Mouse (Mus musculus) liver, embryonic 16.5 days (tissue): ENCODE measurements at regions not wholly inside any gene's neighbourhood (a gene's known extent, or its start where the extent isn't known, plus 50 kb on each side); places are given as distances from the start of the nearest gene placed in this dataset.

Source experiments
- ATAC-seq: fragments of 200-750 bp; cut with Nextera tagmentation; 2 replicates; pipeline ENCODE4 v1.8.0; 2017; ENCODE audit warnings: low read depth, mild to moderate bottlenecking, moderate number of reproducible peaks, moderate library complexity
- H3K27ac ChIP-seq: fragments of 300-500 bp; sonication (generic); 2 replicates; pipeline ENCODE4 v1.5.1; 2014; ENCODE audit warnings: mild to moderate bottlenecking, low read length
- H3K27me3 ChIP-seq: fragments of 300-500 bp; sonication (generic); 2 replicates; pipeline ENCODE4 v1.6.1; 2014; ENCODE audit warnings: low read depth, low read length, mixed read lengths; ENCODE audit not compliant: control insufficient read depth, insufficient read depth
- H3K36me3 ChIP-seq: fragments of 300-500 bp; sonication (generic); 2 replicates; pipeline ENCODE4 v1.6.1; 2014; ENCODE audit warnings: mild to moderate bottlenecking; ENCODE audit not compliant: control insufficient read depth, insufficient read depth
- H3K4me1 ChIP-seq: fragments of 300-500 bp; sonication (generic); 2 replicates; pipeline ENCODE4 v1.6.1; 2014; ENCODE audit warnings: low read depth, low read length, mixed read lengths; ENCODE audit not compliant: control insufficient read depth
- H3K4me2 ChIP-seq: fragments of 300-500 bp; sonication (generic); 2 replicates; pipeline ENCODE4 v1.6.1; 2014; ENCODE audit warnings: low read depth, low read length, mixed read lengths
- H3K4me3 ChIP-seq: fragments of 300-500 bp; sonication (generic); 2 replicates; pipeline ENCODE4 v1.5.1; 2014; ENCODE audit warnings: low read depth, mild to moderate bottlenecking, low read length
- H3K9ac ChIP-seq: fragments of 300-500 bp; sonication (generic); 2 replicates; pipeline ENCODE4 v1.6.1; 2014; ENCODE audit warnings: low read depth, low read length
- H3K9me3 ChIP-seq: fragments of 300-500 bp; sonication (generic); replicated peaks from 2 replicates; pipeline ENCODE4 v1.6.1; 2016; ENCODE audit warnings: low read length; ENCODE audit not compliant: control insufficient read depth
- WGBS: fragments of 180-500 bp; shearing (Covaris S2); extraction: QIAGEN DNeasy Blood & Tissue Kit; methylation state at CpG from one replicate; pipeline ENCODE4 v1.1.7; 2014; ENCODE audit not compliant: insufficient replicate concordance; 5-methylcytosine and 5-hydroxymethylcytosine counted together

DNA sequence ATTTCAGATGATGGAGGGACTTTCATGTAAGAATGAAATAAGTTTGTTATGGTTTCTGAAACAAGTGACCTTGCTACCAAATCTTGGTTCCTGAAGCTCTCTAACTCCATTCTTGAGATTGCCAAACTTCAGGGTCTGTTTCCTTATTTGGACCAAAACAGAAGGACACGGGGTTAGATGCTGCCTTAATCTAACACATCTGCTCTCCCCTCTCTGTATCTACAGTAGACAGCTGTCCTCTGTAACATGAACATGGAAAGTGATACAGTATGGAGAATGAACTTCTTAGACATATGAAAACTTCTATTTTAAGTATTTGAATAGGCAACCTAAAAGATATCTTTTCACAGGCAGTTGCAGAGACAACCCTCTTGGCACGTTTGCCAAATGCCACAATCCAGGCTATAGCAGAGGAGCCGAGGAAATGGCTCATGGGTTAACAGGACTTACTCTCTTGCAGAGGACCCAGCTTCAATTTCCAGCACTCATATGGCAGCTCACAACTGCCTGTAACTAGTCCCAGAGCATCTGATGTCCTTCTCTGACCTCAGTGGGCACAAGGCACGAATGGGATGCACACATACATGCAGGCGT lies 171.4 kb downstream of the Ndfip2 start:
- no peaks in the 10 kb centered on the region for H3K27me3 ChIP-seq
- H3K9ac ChIP-seq, result no peak overlapping the region
- H3K9me3 ChIP-seq, result no peaks in the 10 kb centered on the region
- no peaks in the 10 kb centered on the region for H3K36me3 ChIP-seq
- H3K4me3 ChIP-seq, result no peak overlapping the region
- no peak overlapping the region for H3K27ac ChIP-seq
- no peaks in the 10 kb centered on the region for H3K4me1 ChIP-seq
- ATAC-seq, result no peak
- WGBS, result 44% methylated on average over 5 of the region's 5 CpGs
- H3K4me2 ChIP-seq, result no peak overlapping the region

DNA sequence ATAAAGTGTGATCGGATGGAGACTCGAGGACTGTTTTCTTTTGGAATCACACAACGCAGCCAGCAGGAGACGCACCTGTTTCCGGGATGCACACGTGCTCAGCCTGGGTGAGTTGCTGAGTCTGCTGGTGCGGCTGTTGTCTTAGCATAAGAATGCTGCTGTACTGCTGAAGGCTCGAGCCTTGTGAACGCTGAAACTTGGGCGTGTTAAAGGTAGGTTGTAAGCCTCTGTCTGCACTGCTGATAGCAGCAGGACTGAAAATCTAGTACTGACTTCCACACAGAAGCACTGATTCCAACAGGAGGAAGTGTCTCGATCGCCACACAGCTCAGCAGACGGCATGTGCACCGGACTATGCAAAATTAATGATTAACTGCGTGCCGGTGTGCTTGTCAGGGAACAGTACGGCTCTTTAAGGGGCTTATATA lies 169.1 kb downstream of the Ndfip2 start:
- H3K4me3 ChIP-seq, result peak overlapping the region; percentile 21

DNA sequence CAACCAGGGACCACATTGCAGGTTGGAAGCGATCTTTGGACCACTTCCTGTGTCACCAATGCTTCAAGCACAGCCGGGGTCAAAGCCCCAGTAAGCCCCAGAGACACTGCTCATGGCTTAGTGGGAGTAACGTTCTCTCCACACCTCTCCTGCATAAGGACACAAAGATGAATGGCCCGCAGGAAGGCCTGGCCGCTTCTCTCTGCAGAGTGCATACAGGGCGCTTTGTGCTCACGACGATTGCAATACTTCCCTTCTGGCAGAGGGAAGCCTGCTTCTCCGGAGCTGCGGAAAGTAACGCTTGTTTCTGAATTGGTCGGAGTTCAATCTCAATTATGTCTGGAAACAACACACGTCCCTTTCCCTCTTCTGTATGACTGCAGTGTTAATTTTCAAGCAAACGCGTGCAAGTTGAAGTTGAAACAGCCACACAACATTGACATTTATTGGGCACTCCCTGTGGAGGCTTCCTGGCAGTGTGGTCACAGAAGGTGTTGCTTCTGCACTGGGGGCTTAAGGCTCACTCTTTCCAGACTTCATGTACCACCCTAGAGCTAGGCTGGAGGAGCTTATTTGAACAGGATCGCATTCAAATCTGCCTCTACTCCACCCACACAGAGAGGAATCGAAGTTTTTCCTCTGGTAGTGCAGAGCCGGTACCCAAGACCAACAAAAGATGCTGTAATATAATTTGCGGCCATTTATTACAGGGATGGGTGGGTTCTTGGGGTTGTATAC lies 168.4 kb downstream of the Ndfip2 start:
- Histone ChIP-seq H3K4me3 (no peak overlapping the region), H3K9me3 (no peaks in the 10 kb centered on the region), H3K27ac (no peak overlapping the region), H3K4me2 (0 out of 2 replicates have a peak overlapping the region, but pooled peaks have one; percentile 49), H3K36me3 (no peaks in the 10 kb centered on the region), H3K9ac (no peak overlapping the region), H3K4me1 (no peaks in the 10 kb centered on the region), H3K27me3 (no peaks in the 10 kb centered on the region)
- WGBS, result 57% methylated on average over 19 of the region's 19 CpGs
- ATAC-seq, result no peak

More for the DNA sequence above, 169.1 kb downstream of the Ndfip2 start:
- Histone ChIP-seq H3K9ac (no peak overlapping the region), H3K27me3 (no peaks in the 10 kb centered on the region), H3K27ac (no peak overlapping the region), H3K4me2 (peak overlapping the region; percentile 49), H3K9me3 (no peaks in the 10 kb centered on the region), H3K4me1 (no peaks in the 10 kb centered on the region), H3K36me3 (no peaks in the 10 kb centered on the region)
- peak; percentile 62 for ATAC-seq
- 33% methylated on average over 17 of the region's 17 CpGs for whole genome bisulfite sequencing

GRCm38 (mm10) chr14:105417967-105418366 lies 159.6 kb downstream of the Ndfip2 start:
- no peaks in the 10 kb centered on the region for H3K27me3 ChIP-seq
- no peaks in the 10 kb centered on the region for H3K9me3 ChIP-seq
- H3K4me1 ChIP-seq, result no peaks in the 10 kb centered on the region
- H3K36me3 ChIP-seq, result no peaks in the 10 kb centered on the region
- H3K9ac ChIP-seq, result no peak overlapping the region
- H3K27ac ChIP-seq, result no peak overlapping the region
- H3K4me3 ChIP-seq, result no peak overlapping the region
- H3K4me2 ChIP-seq, result no peak overlapping the region
- no peak for ATAC-seq
- 57% methylated on average over 4 of the region's 4 CpGs for WGBS

- Histone ChIP-seq H3K9ac (no peak overlapping the region), H3K36me3 (no peaks in the 10 kb centered on the region), H3K4me1 (no peaks in the 10 kb centered on the region), H3K4me3 (no peak overlapping the region), H3K4me2 (no peak overlapping the region), H3K27me3 (no peaks in the 10 kb centered on the region), H3K9me3 (no peaks in the 10 kb centered on the region), H3K27ac (no peak overlapping the region)
- ATAC-seq, result no peak
- WGBS, result 71% methylated on average over 8 of the region's 8 CpGs
Measured at GRCm38 (mm10) chr14:105417458-105417960, 159.1 kb downstream of the Ndfip2 start.

GRCm38 (mm10) chr14:105416964-105417363 lies 158.6 kb downstream of the Ndfip2 start:
- H3K27me3 ChIP-seq, result no peaks in the 10 kb centered on the region
- H3K9me3 ChIP-seq, result no peaks in the 10 kb centered on the region
- H3K27ac ChIP-seq, result no peak overlapping the region
- H3K36me3 ChIP-seq, result no peaks in the 10 kb centered on the region
- H3K9ac ChIP-seq, result no peak overlapping the region
- WGBS, result 70% methylated on average over 7 of the region's 7 CpGs
- no peak for ATAC-seq
- H3K4me2 ChIP-seq, result no peak overlapping the region
- H3K4me1 ChIP-seq, result no peaks in the 10 kb centered on the region
- H3K4me3 ChIP-seq, result no peak overlapping the region

DNA sequence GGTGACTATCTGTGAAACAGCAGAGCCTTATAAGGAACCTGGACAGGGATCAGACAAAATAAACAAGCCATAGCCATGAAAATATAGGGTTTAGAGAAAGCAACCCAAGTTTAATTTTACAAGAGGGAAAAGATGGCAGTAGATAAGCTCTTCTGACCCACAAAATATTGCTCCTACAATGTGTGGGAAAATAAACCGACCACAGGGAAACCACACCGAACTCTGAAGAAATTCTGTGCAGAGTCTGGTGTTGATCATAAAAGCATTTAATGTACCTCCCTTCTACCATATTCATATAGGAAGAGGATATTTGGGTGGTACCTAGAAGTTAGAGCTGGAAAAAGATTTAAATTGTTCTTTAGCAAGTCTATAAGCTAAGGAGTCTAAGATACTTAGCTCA lies 146.3 kb downstream of the Ndfip2 start:
- H3K36me3 ChIP-seq, result no peaks in the 10 kb centered on the region
- H3K4me1 ChIP-seq, result no peaks in the 10 kb centered on the region
- 62% methylated on average over 2 of the region's 2 CpGs for WGBS
- ATAC-seq, result no peak
- H3K9me3 ChIP-seq, result no peaks in the 10 kb centered on the region
- H3K27ac ChIP-seq, result no peak overlapping the region
- no peak overlapping the region for H3K9ac ChIP-seq
- H3K4me2 ChIP-seq, result no peak overlapping the region
- H3K27me3 ChIP-seq, result no peaks in the 10 kb centered on the region
- H3K4me3 ChIP-seq, result no peak overlapping the region

- WGBS, result 69% methylated on average over 6 of the region's 6 CpGs
- Histone ChIP-seq H3K27me3 (no peaks in the 10 kb centered on the region), H3K9ac (no peak overlapping the region), H3K4me3 (no peak overlapping the region), H3K9me3 (no peaks in the 10 kb centered on the region), H3K27ac (no peak overlapping the region), H3K4me1 (no peaks in the 10 kb centered on the region), H3K4me2 (no peak overlapping the region), H3K36me3 (no peaks in the 10 kb centered on the region)
- no peak for ATAC-seq
Measured at GRCm38 (mm10) chr14:105404241-105404640, 145.9 kb downstream of the Ndfip2 start.

DNA sequence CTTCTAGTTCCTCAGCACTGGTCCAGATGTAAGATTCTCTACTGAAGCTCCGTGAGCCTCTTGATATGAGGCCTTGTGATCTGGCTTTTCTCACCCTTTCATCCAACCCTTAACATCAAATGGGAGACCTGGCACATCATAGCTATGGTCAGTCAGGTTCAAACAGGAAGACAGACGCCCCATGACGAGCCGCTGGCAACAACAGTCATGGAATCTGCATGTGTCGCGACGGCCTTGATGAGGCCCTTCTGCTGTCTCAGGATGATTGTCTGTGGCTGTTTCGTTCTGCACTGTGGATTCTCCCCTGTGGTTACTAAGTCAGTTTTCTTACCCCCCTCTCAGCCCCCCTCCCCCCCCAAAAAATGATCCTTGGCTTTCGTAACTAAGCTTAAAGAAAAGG lies 144.9 kb downstream of the Ndfip2 start:
- Histone ChIP-seq H3K27ac (no peak overlapping the region), H3K27me3 (no peaks in the 10 kb centered on the region), H3K9me3 (no peaks in the 10 kb centered on the region), H3K36me3 (no peaks in the 10 kb centered on the region), H3K4me1 (no peaks in the 10 kb centered on the region), H3K9ac (no peak overlapping the region), H3K4me3 (no peak overlapping the region), H3K4me2 (no peak overlapping the region)
- WGBS, result 67% methylated on average over 9 of the region's 9 CpGs
- ATAC-seq, result no peak
